Mouse (Mus musculus) left cerebral cortex, postnatal 14 days (tissue): ENCODE measurements around the gene Csde1. TPM values are rescaled to one million over a fixed set of nuclear protein-coding genes. Genes with fewer than 3 reads are reported as not detected.

Experiments used
- DNase-seq, 2 experiments: peaks; one replicate each; pipeline ENCODE4 v3.0.0; 2021 to 2022; ENCODE audit warnings: low spot score in 2 of 2, mixed read lengths in 1 of 2
- intact Hi-C: fragments of 180-260 bp; cut with DNase I; formaldehyde crosslinking; loops from one replicate; pipeline ENCODE4 v1.15.1; 2025
- total RNA-seq, 2 experiments: library from RNA; stranded (reverse); gene quantifications; 2 replicates each; pipeline ENCODE4 v1.2.3; 2021

The Csde1 gene
- total RNA-seq, 2 experiments from 2014 or later: 247 to 252 TPM

GRCm38 (mm10) chr3:103102454-103103390, 82.5 kb downstream of the Csde1 start, which contains the start of gene Dennd2c:
TSS of gene Dennd2c (plus strand) at chr3:103102604.
- DNase-seq: peak; percentile 71 to 72
- intact Hi-C loops: no loop called here

Other genes with a start within 250 kb of the Csde1 start
- not detected for gene Tshb, start 237.7 kb upstream of the Csde1 start, total RNA-seq
- under 1 TPM in 1 of 2 experiments, not detected in 1; 0.20 TPM for gene Sycp1, start 84.3 kb upstream of the Csde1 start, total RNA-seq
- not detected for gene Nr1h5, start 56.3 kb upstream of the Csde1 start, total RNA-seq
- gene Sike1, start 24.7 kb upstream of the Csde1 start, total RNA-seq: 10 to 100 TPM; 83.8 to 86.8 TPM
- 100 to 1,000 TPM; 114 to 125 TPM for gene Nras, start 37.9 kb downstream of the Csde1 start, total RNA-seq
- gene Ampd1, start 53.6 kb downstream of the Csde1 start, total RNA-seq: not detected
- gene Dennd2c, start 82.2 kb downstream of the Csde1 start, total RNA-seq: under 1 TPM; 0.81 to 0.89 TPM
- gene Bcas2, start 151.2 kb downstream of the Csde1 start, total RNA-seq: 10 to 100 TPM; 62.0 to 65.9 TPM